Mouse (Mus musculus) neural tube, embryonic 14.5 days (tissue): ENCODE results near the gene Tmem246. TPM values are rescaled to one million over a fixed set of nuclear protein-coding genes. Genes with fewer than 3 reads are reported as not detected.

Experiments
- ATAC-seq: fragments of 200-750 bp; cut with Nextera tagmentation; 2 replicates; pipeline ENCODE4 v1.8.0; 2017; ENCODE audit warnings: low read depth, mild to moderate bottlenecking, moderate TSS enrichment, moderate library complexity
- H3K27ac ChIP-seq: fragments of 300-500 bp; sonication (generic); 2 replicates; pipeline ENCODE4 v1.5.1; 2014; ENCODE audit warnings: low read depth, mild to moderate bottlenecking, control low read depth, low read length, moderate library complexity, mixed read lengths
- H3K27me3 ChIP-seq: fragments of 300-500 bp; sonication (generic); 2 replicates; pipeline ENCODE4 v1.6.1; 2014; ENCODE audit warnings: low read length; ENCODE audit not compliant: control insufficient read depth, insufficient read depth
- H3K36me3 ChIP-seq: fragments of 300-500 bp; sonication (generic); 2 replicates; pipeline ENCODE4 v1.6.1; 2014; ENCODE audit warnings: low read length, mixed read lengths; ENCODE audit not compliant: control insufficient read depth, insufficient read depth
- H3K4me1 ChIP-seq: fragments of 300-500 bp; sonication (generic); 2 replicates; pipeline ENCODE4 v1.6.1; 2014; ENCODE audit warnings: low read length; ENCODE audit not compliant: control insufficient read depth, insufficient read depth
- H3K4me2 ChIP-seq: fragments of 300-500 bp; sonication (generic); 2 replicates; pipeline ENCODE4 v1.6.1; 2014; ENCODE audit warnings: mild to moderate bottlenecking, low read depth, low read length, control low read depth
- H3K4me3 ChIP-seq: fragments of 300-500 bp; sonication (generic); 2 replicates; pipeline ENCODE4 v1.5.1; 2014; ENCODE audit warnings: low read depth, low read length, control low read depth, mixed read lengths
- H3K9ac ChIP-seq: fragments of 300-500 bp; sonication (generic); replicated peaks from 2 replicates; pipeline ENCODE4 v1.6.1; 2014; ENCODE audit warnings: low read depth, mild to moderate bottlenecking, control low read depth, low read length, mixed read lengths
- H3K9me3 ChIP-seq: fragments of 300-500 bp; sonication (generic); 2 replicates; pipeline ENCODE4 v1.6.1; 2016; ENCODE audit warnings: low read length; ENCODE audit not compliant: control insufficient read depth
- WGBS: fragments of 180-500 bp; shearing (Covaris S2); extraction: QIAGEN DNeasy Blood & Tissue Kit; methylation state at CpG from one replicate; pipeline ENCODE4 v1.1.7; 2014; 5-methylcytosine and 5-hydroxymethylcytosine counted together
- polyA plus RNA-seq: library from polyadenylated mRNA; unstranded; fragments of >200 nt; fragmentation: Nextera tagmentation; extraction: Ambion mirVana; gene quantifications from 2 replicates; pipeline ENCODE4 v1.2.1, GENCODE M21; 2014

Gene Tmem246
- polyA plus RNA-seq, 1 experiment from 2014 or later, result 138 TPM

GRCm38 (mm10) chr4:49535675-49536294 lies 61.9 kb downstream of the Tmem246 start:
- H3K36me3 ChIP-seq, result peaks cover 1% of the 10 kb centered on the region; the same call in 1 of the 2 replicates
- WGBS, result 95% methylated on average over 4 of the region's 4 CpGs
- no peak overlapping the region for H3K4me3 ChIP-seq
- no peaks in the 10 kb centered on the region for H3K4me1 ChIP-seq
- H3K4me2 ChIP-seq, result no peak overlapping the region
- H3K9me3 ChIP-seq, result no peaks in the 10 kb centered on the region
- H3K27ac ChIP-seq, result no peak overlapping the region
- no peaks in the 10 kb centered on the region for H3K27me3 ChIP-seq
- no peak for ATAC-seq
- H3K9ac ChIP-seq, result no peak overlapping the region

- Histone ChIP-seq H3K36me3 (peaks cover 9% of the 10 kb centered on the region), H3K9me3 (0 out of 2 replicates have a peak, but pooled peaks cover 2% of the 10 kb centered on the region), H3K4me1 (no peaks in the 10 kb centered on the region), H3K27ac (no peak overlapping the region), H3K4me2 (no peak overlapping the region), H3K9ac (no peak overlapping the region), H3K27me3 (no peaks in the 10 kb centered on the region), H3K4me3 (no peak overlapping the region)
- WGBS, result 84% methylated on average over 3 of the region's 3 CpGs
- no peak for ATAC-seq
These were observed 62.6 kb downstream of the Tmem246 start for GRCm38 (mm10) chr4:49535036-49535435.

Other genes with a start within 250 kb of the Tmem246 start
- not detected in 2 replicates for gene Acnat2, start 189.7 kb downstream of the Tmem246 start, polyA plus RNA-seq
- gene Acnat1, start 124.0 kb downstream of the Tmem246 start, polyA plus RNA-seq, result not detected in 2 replicates
- gene Baat, start 91.3 kb downstream of the Tmem246 start, polyA plus RNA-seq, result not detected in 2 replicates
- 79.1 and 83.1 TPM in 2 replicates for gene Mrpl50, start 76.8 kb downstream of the Tmem246 start, polyA plus RNA-seq
- 13.0 and 14.5 TPM in 2 replicates for gene Zfp189, start 76.7 kb downstream of the Tmem246 start, polyA plus RNA-seq
- 0.45 and 0.91 TPM in 2 replicates for gene Aldob, start 48.3 kb downstream of the Tmem246 start, polyA plus RNA-seq
- gene Rnf20, start 34.1 kb upstream of the Tmem246 start, polyA plus RNA-seq, result 63.0 and 66.7 TPM in 2 replicates
- 0.96 and 1.0 TPM in 2 replicates for gene Ppp3r2, start 84.1 kb upstream of the Tmem246 start, polyA plus RNA-seq
- 32.6 and 39.3 TPM in 2 replicates for gene Grin3a, start 247.9 kb upstream of the Tmem246 start, polyA plus RNA-seq